Comparison of ENCODE assay signal across 8 mouse cellular contexts in the genomic region with DNA sequence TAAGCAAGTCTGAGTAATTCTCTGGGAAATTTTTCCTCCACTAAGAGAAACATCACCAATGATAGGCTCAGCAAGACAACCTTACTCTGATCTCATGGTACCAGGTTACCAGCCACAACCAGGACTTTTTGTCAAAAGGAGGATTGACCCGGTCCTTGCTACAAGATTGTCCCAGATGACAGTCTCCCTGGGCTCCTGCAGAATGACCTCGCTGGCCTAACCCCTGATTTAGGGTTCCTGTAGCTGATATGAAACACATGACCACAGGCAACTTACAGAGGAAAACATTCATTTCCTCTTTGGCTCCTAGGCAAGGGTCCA.
DNase-seq lines count a peak whose midpoint lies in the region; ATAC-seq lines count a peak whose summit lies in the region.
"Had no signal": no experiment of that assay in that cellular context is flagged by ENCODE, and none has a peak within 500 bp of the region (broad histone marks: within the 10 kb centered on the region; RNA-seq: fewer than 3 reads in every experiment).

No protein-coding gene starts in this region.

- H3K9me3 ChIP-seq in kidney, embryonic 16.5 days (ENCODE audit: low read length), result no peaks in the 10 kb centered on the region
- H3K9me3 ChIP-seq in embryonic facial prominence, embryonic 12.5 days, result no peaks in the 10 kb centered on the region
- no peaks in the 10 kb centered on the region for H3K9me3 ChIP-seq in intestine, embryonic 14.5 days (ENCODE audit: control insufficient read depth, low read length)

- H3K4me1 ChIP-seq in kidney, embryonic 16.5 days (ENCODE audit: insufficient read depth, low read length), result peaks cover 32% of the 10 kb centered on the region
- peaks cover 13% of the 10 kb centered on the region; the same call in 1 of the 2 replicates for H3K4me1 ChIP-seq in embryonic facial prominence, embryonic 12.5 days
- peaks cover 18% of the 10 kb centered on the region for H3K4me1 ChIP-seq in intestine, embryonic 14.5 days (replicated peaks; ENCODE audit: control insufficient read depth, insufficient read depth, low read length)

- no peak for ATAC-seq in kidney, embryonic 16.5 days (ENCODE audit: low FRiP score, low TSS enrichment)
- ATAC-seq in embryonic facial prominence, embryonic 12.5 days (ENCODE audit: insufficient number of reproducible peaks, insufficient read depth, low FRiP score, low TSS enrichment), result no peak
- ATAC-seq in intestine, embryonic 14.5 days (replicated peaks; ENCODE audit: low FRiP score, low TSS enrichment, low read depth), result peak; percentile 24; the same call in 1 of the 2 replicates

- H3K36me3 ChIP-seq in kidney, embryonic 16.5 days (ENCODE audit: insufficient read depth, low read length), result peaks cover 9% of the 10 kb centered on the region; the same call in 1 of the 2 replicates
- H3K36me3 ChIP-seq in embryonic facial prominence, embryonic 12.5 days, result peaks cover 8% of the 10 kb centered on the region
- peaks cover 14% of the 10 kb centered on the region for H3K36me3 ChIP-seq in intestine, embryonic 14.5 days (ENCODE audit: control insufficient read depth, insufficient read depth, low read length)

- no peak for DNase-seq in kidney, postnatal 36 days
- DNase-seq in intestine, embryonic 14.5 days (ENCODE audit: low spot score), result peak; percentile 53
- DNase-seq in neural tube, embryonic 10.5 days (ENCODE audit: extremely low spot score, low spot score), result peak; percentile 15
- no peak for DNase-seq in urinary bladder, postnatal 14 days (ENCODE audit: low spot score)
- no peak for DNase-seq in cerebellum, adult 9-10 months
- DNase-seq: gastrocnemius, postnatal 36 days had no signal

- 51% methylated on average over 2 of the region's 2 CpGs for WGBS in kidney, embryonic 16.5 days
- WGBS in embryonic facial prominence, embryonic 12.5 days, result 32% methylated on average over 2 of the region's 2 CpGs
- WGBS in intestine, embryonic 14.5 days, result 48% methylated on average over 2 of the region's 2 CpGs

- H3K27me3 ChIP-seq in kidney, embryonic 16.5 days (ENCODE audit: insufficient read depth, low read length), result no peaks in the 10 kb centered on the region
- no peaks in the 10 kb centered on the region for H3K27me3 ChIP-seq in embryonic facial prominence, embryonic 12.5 days
- no peaks in the 10 kb centered on the region for H3K27me3 ChIP-seq in intestine, embryonic 14.5 days (replicated peaks; ENCODE audit: control insufficient read depth, insufficient read depth, low read length)

- H3K9ac ChIP-seq in kidney, embryonic 16.5 days (replicated peaks; ENCODE audit: low read length), result 0 out of 2 replicates have a peak overlapping the region, but pooled peaks have one; percentile 1
- no peak overlapping the region for H3K9ac ChIP-seq in embryonic facial prominence, embryonic 12.5 days
- H3K9ac ChIP-seq in intestine, embryonic 14.5 days (ENCODE audit: low read length), result no peak overlapping the region

- no peak overlapping the region for H3K4me3 ChIP-seq in kidney, embryonic 16.5 days (ENCODE audit: low read length)
- H3K4me3 ChIP-seq in embryonic facial prominence, embryonic 12.5 days, result no peak overlapping the region
- no peak overlapping the region for H3K4me3 ChIP-seq in intestine, embryonic 14.5 days (ENCODE audit: low read depth, low read length)

- H3K27ac ChIP-seq in kidney, embryonic 16.5 days (ENCODE audit: low read length), result peak overlapping the region; percentile 88
- 0 out of 2 replicates have a peak overlapping the region, but pooled peaks have one; percentile 58 for H3K27ac ChIP-seq in embryonic facial prominence, embryonic 12.5 days
- H3K27ac ChIP-seq in intestine, embryonic 14.5 days (ENCODE audit: low read depth), result peak overlapping the region; percentile 81

- no peak overlapping the region for H3K4me2 ChIP-seq in kidney, embryonic 16.5 days (replicated peaks; ENCODE audit: low read depth, low read length)
- H3K4me2 ChIP-seq in embryonic facial prominence, embryonic 12.5 days (replicated peaks), result no peak overlapping the region
- H3K4me2 ChIP-seq in intestine, embryonic 14.5 days (ENCODE audit: low read length), result no peak overlapping the region

Comparison
In these comparisons a context has a peak if more than half of its experiments do, and no peak if none do; other contexts are left out.
1. DNase-seq: peak in intestine, embryonic 14.5 days (single experiment) and neural tube, embryonic 10.5 days (single experiment); none in kidney, postnatal 36 days (0 of 2), urinary bladder, postnatal 14 days (single experiment) and cerebellum, adult 9-10 months (single experiment).
2. Peak in every context shown above with its lines, with median percentiles within 50 percentile points of each other: H3K27ac ChIP-seq.